Mouse (Mus musculus) erythroblast, embryonic 14.5 days (primary cell): ENCODE results near the gene Klhl21. TPM values are rescaled to one million over a fixed set of nuclear protein-coding genes. Genes with fewer than 3 reads are reported as not detected.
A peak's percentile ranks its signal among the peaks of the same experiment; 100 is the strongest.

ENCODE experiments used
- H3K27me3 ChIP-seq: 2 replicates; pipeline ENCODE4 v1.6.1; 2012; ENCODE audit warnings: inconsistent platforms; ENCODE audit not compliant: control insufficient read depth
- H3K36me3 ChIP-seq: 2 replicates; pipeline ENCODE4 v1.6.1; 2012; ENCODE audit warnings: mild to moderate bottlenecking, inconsistent platforms; ENCODE audit not compliant: control insufficient read depth
- H3K4me1 ChIP-seq: 2 replicates; pipeline ENCODE4 v1.6.1; 2012; ENCODE audit warnings: inconsistent platforms; ENCODE audit not compliant: control insufficient read depth
- H3K4me3 ChIP-seq: replicated peaks from 2 replicates; pipeline ENCODE3; 2012; ENCODE audit warnings: moderate library complexity, mild to moderate bottlenecking, inconsistent platforms
- H3K9me3 ChIP-seq: 2 replicates; pipeline ENCODE4 v1.6.1; 2012; ENCODE audit warnings: low read length, inconsistent platforms, mixed read lengths; ENCODE audit not compliant: control insufficient read depth
- GATA1 ChIP-seq: IDR thresholded peaks from 2 replicates; pipeline ENCODE4 v1.6.1; 2012; ENCODE audit warnings: low read length, inconsistent platforms, mixed read lengths
- TAL1 ChIP-seq: IDR thresholded peaks from 3 replicates; pipeline ENCODE4 v1.6.1; 2012; ENCODE audit warnings: low read length, inconsistent platforms, mixed read lengths
- polyA plus RNA-seq: library from polyadenylated mRNA; stranded (reverse); fragments of >175 nt; gene quantifications from 2 replicates; pipeline ENCODE4 v1.2.3, GENCODE M21; 2012

Gene Klhl21
- polyA plus RNA-seq, 1 experiment: 1.1 TPM

DNA sequence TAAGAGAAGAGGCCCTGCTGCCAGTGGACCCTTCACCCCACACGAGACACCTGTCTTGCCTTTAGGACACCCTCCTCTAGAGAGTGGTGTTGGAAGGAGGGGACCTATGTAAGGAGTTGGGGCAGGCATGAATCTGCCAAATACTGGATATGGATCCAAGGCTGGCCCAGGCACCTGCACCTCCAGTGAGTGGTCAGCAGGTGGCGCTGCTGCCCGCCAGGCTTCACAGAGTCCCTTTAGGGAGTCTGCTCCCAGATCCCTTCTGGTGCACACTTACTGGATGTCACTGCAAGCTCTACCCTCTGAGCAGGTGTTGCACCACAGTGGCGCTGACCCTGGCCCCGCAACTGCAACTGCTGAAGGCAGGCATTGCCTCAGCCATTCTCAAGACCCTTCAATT, 27.2 kb upstream of the Klhl21 start:
- Histone ChIP-seq H3K4me3 (no peak overlapping the region), H3K9me3 (no peaks in the 10 kb centered on the region), H3K4me1 (peaks cover 24% of the 10 kb centered on the region), H3K36me3 (peaks cover 84% of the 10 kb centered on the region), H3K27me3 (peaks cover 2% of the 10 kb centered on the region; the same call in 1 of the 2 replicates)
- no peak for TF ChIP-seq TAL1
- TF ChIP-seq GATA1: no peak

DNA sequence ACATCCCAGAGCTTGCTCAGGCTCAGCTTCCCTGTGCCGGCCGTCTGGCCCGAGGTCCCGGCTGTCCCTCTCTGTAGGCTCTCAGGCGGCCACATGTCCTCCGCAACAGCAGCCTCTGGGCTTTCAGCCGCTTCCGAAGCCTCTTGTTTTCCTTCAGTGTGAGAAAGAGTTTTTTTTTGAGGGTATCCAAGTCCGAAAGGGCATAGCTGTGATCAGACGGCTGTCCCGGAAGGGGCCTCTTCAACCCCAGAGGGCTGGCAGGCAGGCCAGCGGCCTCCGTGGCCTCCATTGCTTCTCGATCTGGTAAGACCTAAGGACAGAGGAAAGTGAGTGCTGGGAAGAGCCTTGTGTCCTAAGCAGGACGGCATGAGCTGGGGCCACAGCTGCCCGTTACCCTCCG, 25.6 kb upstream of the Klhl21 start:
- Histone ChIP-seq H3K9me3 (no peaks in the 10 kb centered on the region), H3K4me3 (no peak overlapping the region), H3K36me3 (peaks cover 67% of the 10 kb centered on the region), H3K27me3 (peaks cover 2% of the 10 kb centered on the region), H3K4me1 (peaks cover 32% of the 10 kb centered on the region)
- TF ChIP-seq GATA1 (no peak), TAL1 (no peak)

DNA sequence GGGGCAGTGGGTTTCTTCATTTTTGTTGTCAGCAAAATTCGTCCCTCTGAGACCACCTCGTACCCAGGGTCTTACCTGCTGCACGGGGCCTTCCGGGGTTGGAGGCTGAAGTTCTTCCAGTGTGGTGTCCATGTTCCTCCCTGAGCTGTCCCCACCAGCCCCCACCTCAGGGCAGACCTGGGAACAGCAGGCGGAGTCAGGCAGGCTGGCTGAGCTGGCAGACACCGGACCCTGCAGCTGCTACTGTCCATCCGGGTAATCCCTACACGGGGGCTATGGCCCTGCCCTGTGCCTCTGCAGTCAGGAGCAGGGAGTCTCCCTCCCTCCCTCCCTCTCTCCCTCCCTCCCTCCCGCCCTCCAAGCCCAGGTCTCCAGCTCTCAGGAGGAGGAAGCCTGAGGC, 25.0 kb upstream of the Klhl21 start:
- TF ChIP-seq TAL1: no peak
- no peak for TF ChIP-seq GATA1
- Histone ChIP-seq H3K9me3 (no peaks in the 10 kb centered on the region), H3K27me3 (peaks cover 4% of the 10 kb centered on the region), H3K4me1 (peaks cover 36% of the 10 kb centered on the region), H3K36me3 (peaks cover 63% of the 10 kb centered on the region), H3K4me3 (no peak overlapping the region)

DNA sequence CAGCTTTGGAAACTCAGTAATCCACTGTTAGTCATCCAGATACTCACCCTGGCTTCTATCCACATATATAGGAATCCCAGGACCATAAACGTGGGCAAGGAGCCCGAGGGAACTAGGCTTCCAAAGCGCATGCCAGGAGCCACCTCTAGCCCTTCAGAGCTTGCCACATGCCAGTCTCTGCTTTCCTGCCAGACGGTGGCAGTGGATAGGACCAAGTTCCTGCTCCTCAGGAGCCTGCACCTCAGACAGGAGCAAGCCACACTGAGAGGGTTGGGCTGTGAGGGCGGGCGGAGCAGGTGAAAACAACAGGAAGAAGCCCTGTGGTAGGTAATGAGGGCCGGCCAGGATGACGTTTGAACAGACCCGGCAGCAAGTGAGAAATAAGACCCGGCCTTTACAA, 22.7 kb upstream of the Klhl21 start:
- H3K27me3 ChIP-seq: peaks cover 4% of the 10 kb centered on the region
- H3K4me3 ChIP-seq: no peak overlapping the region
- TF ChIP-seq GATA1 (no peak), TAL1 (no peak)
- peaks cover 56% of the 10 kb centered on the region for H3K36me3 ChIP-seq
- no peaks in the 10 kb centered on the region for H3K9me3 ChIP-seq
- peaks cover 48% of the 10 kb centered on the region for H3K4me1 ChIP-seq

DNA sequence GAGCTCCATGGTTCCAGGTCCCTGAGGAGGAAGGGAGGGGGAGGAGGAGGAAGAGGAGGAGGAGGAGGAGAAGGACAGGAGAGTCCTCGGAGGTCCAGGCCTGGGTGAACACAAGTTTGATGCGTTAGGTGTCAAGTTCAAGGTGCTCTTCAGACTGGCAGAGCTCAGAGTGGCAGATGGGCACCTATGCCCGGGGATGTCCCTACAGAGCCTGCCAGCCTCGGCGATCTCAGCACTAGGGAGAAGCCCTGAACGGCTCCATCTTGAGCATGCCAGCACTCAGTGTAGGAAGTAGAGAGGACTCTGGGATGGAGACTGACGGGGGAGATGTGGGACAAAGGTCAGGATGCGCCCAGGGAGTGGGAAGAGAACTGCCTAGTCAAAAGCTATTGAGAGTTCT, 22.0 kb upstream of the Klhl21 start:
- peaks cover 56% of the 10 kb centered on the region for H3K36me3 ChIP-seq
- peaks cover 4% of the 10 kb centered on the region for H3K27me3 ChIP-seq
- H3K9me3 ChIP-seq: no peaks in the 10 kb centered on the region
- TF ChIP-seq GATA1 (no peak), TAL1 (no peak)
- peaks cover 46% of the 10 kb centered on the region for H3K4me1 ChIP-seq
- no peak overlapping the region for H3K4me3 ChIP-seq

DNA sequence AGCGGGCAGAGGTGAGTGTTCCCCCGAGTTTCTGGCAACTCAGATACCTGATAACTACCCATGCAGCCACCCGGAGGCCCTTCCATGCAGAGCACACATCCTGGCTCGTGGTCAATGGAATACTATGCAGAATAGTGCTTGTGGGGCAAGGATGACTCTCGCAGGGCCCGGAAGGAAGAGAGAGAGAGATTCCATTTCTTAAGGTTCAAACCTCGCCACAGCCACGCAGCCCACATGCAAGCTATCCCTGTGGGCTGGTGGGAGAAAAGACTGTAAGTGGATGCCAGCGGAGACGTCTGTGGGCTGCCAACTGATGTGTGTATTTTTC, 20.6 kb upstream of the Klhl21 start:
- Histone ChIP-seq H3K4me1 (peaks cover 44% of the 10 kb centered on the region), H3K9me3 (no peaks in the 10 kb centered on the region), H3K36me3 (peaks cover 55% of the 10 kb centered on the region), H3K4me3 (peak overlapping the region; percentile 88), H3K27me3 (peaks cover 10% of the 10 kb centered on the region)
- TF ChIP-seq GATA1: no peak
- TF ChIP-seq TAL1: no peak

DNA sequence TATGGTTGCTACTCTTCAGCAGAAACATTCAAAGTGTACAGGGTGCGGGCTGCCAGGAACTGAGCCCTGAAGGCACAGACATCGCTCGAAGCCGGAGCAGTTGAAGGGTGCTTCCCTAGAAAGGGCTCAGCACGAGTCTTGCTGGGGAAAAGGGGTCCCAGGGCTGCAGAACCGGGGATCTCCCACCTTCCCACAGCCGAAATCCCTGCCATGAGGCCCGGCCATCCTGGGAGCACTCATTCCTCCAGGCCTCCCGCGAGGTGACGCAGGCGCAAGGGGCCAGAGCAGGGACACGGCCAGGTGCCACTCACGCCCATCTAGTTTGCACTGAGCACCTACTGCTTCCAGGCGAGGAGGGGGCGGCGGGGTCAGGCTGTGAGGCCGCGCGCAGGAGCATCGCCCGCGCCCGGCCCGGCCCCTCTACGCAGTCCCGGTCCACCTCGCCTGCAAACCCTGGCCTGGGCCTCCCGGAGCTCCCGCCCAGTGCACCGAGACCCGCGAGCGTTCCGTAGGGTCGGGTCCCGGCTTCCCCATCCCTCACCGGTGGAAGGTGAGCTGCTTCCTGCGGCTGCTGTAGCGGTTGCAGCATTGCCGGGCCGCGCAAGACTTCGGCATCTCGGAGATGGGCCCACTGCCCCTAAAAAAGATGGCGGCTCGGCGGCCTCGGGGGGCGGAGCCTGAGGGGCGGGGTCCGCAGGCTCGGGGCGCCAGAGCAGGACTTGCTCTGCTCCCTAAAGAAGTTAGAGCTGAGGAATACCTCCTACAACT, 20.1 kb upstream of the Klhl21 start, which contains the start of gene Thap3:
Thap3 (minus strand) TSS at position 656 of the 768 bp plus-strand sequence.
- H3K27me3 ChIP-seq: peaks cover 16% of the 10 kb centered on the region
- H3K4me1 ChIP-seq: peaks cover 43% of the 10 kb centered on the region
- peaks cover 54% of the 10 kb centered on the region for H3K36me3 ChIP-seq
- H3K9me3 ChIP-seq: no peaks in the 10 kb centered on the region
- TF ChIP-seq TAL1 (no peak), GATA1 (no peak)
- peak within 1 kb of the TSS; percentile 88 for H3K4me3 ChIP-seq

DNA sequence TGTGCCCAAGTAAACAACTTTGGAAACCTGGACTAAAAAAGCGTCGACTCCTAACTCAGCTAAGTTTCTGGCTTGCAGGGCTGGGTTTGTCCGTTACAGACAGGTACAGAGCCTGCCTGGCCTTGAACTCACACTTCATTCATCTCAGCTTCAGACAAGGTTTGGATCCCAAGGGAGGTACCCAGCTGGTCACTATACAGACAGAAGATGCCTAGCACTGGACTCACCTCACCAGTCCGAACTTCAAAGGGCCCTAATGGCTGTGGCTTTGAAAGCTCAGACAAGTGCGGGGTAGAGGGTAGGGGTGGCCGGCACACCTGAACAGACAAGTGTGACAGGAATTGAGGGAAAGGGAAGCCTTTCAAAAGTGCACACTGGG, 19.5 kb upstream of the Klhl21 start:
- Histone ChIP-seq H3K36me3 (peaks cover 53% of the 10 kb centered on the region), H3K27me3 (peaks cover 21% of the 10 kb centered on the region), H3K4me1 (peaks cover 47% of the 10 kb centered on the region), H3K9me3 (no peaks in the 10 kb centered on the region), H3K4me3 (peak overlapping the region; percentile 88)
- TF ChIP-seq GATA1: no peak
- no peak for TF ChIP-seq TAL1

DNA sequence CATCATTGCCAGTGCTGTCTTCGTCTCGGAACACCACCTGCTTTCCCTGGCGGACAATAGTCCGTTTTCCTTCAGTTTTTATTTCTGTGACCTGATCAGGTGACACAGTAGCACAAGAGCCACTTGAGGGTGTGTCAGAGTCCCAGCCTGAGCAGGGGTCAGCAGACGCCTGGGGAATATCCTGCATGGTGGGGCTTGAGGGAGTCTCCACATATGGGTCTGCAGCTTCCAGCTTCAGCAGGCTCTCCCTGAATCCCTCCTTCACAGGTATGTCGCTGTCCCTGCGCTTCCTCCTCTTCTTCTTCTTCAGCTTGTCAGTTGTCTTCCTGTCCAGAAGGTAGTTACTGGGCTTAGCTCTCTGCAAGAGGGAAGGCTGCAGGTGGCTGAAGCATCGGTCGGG, 16.5 kb upstream of the Klhl21 start:
- peaks cover 34% of the 10 kb centered on the region for H3K27me3 ChIP-seq
- peaks cover 57% of the 10 kb centered on the region for H3K4me1 ChIP-seq
- TF ChIP-seq GATA1 (no peak), TAL1 (no peak)
- no peaks in the 10 kb centered on the region; the same call in 1 of the 2 replicates for H3K9me3 ChIP-seq
- H3K36me3 ChIP-seq: peaks cover 44% of the 10 kb centered on the region
- no peak overlapping the region for H3K4me3 ChIP-seq

DNA sequence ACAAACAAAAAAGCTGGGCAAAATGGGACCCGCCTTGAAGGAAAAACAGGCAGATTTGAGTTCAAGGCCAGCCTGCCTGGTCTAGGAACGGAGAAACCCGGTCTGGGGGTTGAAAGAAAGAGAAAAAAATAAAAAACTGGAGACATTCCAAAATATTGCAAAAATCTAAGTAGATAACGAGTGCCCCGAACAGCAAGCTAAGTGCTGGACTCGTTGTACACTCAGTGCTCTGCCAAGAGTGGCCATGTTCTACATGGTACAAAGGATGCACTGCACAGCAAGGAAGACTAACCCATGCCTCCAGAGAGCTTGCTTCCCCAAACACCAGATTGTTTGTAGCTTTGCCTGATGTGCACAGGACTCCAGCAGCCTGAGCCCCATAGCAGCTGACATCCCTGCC, 15.6 kb upstream of the Klhl21 start:
- H3K4me3 ChIP-seq: no peak overlapping the region
- TF ChIP-seq GATA1: no peak
- no peak for TF ChIP-seq TAL1
- H3K9me3 ChIP-seq: no peaks in the 10 kb centered on the region; the same call in 1 of the 2 replicates
- peaks cover 57% of the 10 kb centered on the region for H3K4me1 ChIP-seq
- H3K27me3 ChIP-seq: peaks cover 34% of the 10 kb centered on the region
- H3K36me3 ChIP-seq: peaks cover 44% of the 10 kb centered on the region
